Mouse (Mus musculus) neural tube, embryonic 13.5 days (tissue): Measurements from ENCODE around the gene Colgalt1. TPM values are rescaled to one million over a fixed set of nuclear protein-coding genes. Genes with fewer than 3 reads are reported as not detected.

Experiments
- ATAC-seq: fragments of 200-750 bp; cut with Nextera tagmentation; 2 replicates; pipeline ENCODE4 v1.8.0; 2017; ENCODE audit warnings: low read depth, mild to moderate bottlenecking, moderate TSS enrichment, moderate library complexity
- H3K27ac ChIP-seq: fragments of 300-500 bp; sonication (generic); replicated peaks from 2 replicates; pipeline ENCODE4 v1.5.1; 2015; ENCODE audit warnings: moderate library complexity, mild to moderate bottlenecking, inconsistent platforms
- H3K27me3 ChIP-seq: fragments of 300-500 bp; sonication (generic); 2 replicates; pipeline ENCODE4 v1.6.1; 2015; ENCODE audit warnings: mild to moderate bottlenecking, inconsistent platforms
- H3K36me3 ChIP-seq: fragments of 300-500 bp; sonication (generic); 2 replicates; pipeline ENCODE4 v1.6.1; 2015; ENCODE audit warnings: mild to moderate bottlenecking, inconsistent platforms
- H3K4me1 ChIP-seq: fragments of 300-500 bp; sonication (generic); replicated peaks from 2 replicates; pipeline ENCODE4 v1.6.1; 2015; ENCODE audit warnings: inconsistent platforms
- H3K4me2 ChIP-seq: fragments of 300-500 bp; sonication (generic); 2 replicates; pipeline ENCODE4 v1.6.1; 2015; ENCODE audit warnings: inconsistent platforms, mild to moderate bottlenecking, moderate library complexity
- H3K4me3 ChIP-seq: fragments of 300-500 bp; sonication (generic); 2 replicates; pipeline ENCODE4 v1.5.1; 2015; ENCODE audit warnings: mild to moderate bottlenecking, inconsistent platforms
- H3K9ac ChIP-seq: fragments of 300-500 bp; sonication (generic); 2 replicates; pipeline ENCODE4 v1.6.1; 2015; ENCODE audit warnings: moderate library complexity, mild to moderate bottlenecking, inconsistent platforms
- H3K9me3 ChIP-seq: fragments of 300-500 bp; sonication (generic); 2 replicates; pipeline ENCODE4 v1.6.1; 2016; ENCODE audit warnings: inconsistent platforms
- WGBS: fragments of 180-500 bp; shearing (Covaris S2); methylation state at CpG from one replicate; pipeline ENCODE4 v1.1.7; 2015; 5-methylcytosine and 5-hydroxymethylcytosine counted together
- polyA plus RNA-seq: library from polyadenylated mRNA; unstranded; fragments of >200 nt; fragmentation: Nextera tagmentation; extraction: Ambion mirVana; gene quantifications from 2 replicates; pipeline ENCODE4 v1.2.1, GENCODE M21; 2015

Colgalt1 gene
- polyA plus RNA-seq, 1 experiment from 2014 or later = 66.8 TPM

- no peak overlapping the region for H3K4me3 ChIP-seq
- ATAC-seq = no peak
- no peak overlapping the region for H3K4me2 ChIP-seq
- H3K4me1 ChIP-seq = peaks cover 16% of the 10 kb centered on the region
- H3K9me3 ChIP-seq = no peaks in the 10 kb centered on the region
- H3K27me3 ChIP-seq = peaks cover 51% of the 10 kb centered on the region
- H3K36me3 ChIP-seq = peaks cover 12% of the 10 kb centered on the region
- 49% methylated on average over 7 of the region's 7 CpGs for WGBS
- H3K9ac ChIP-seq = no peak overlapping the region
- H3K27ac ChIP-seq = no peak overlapping the region
Measured at GRCm38 (mm10) chr8:71604021-71604420, 6.8 kb upstream of the Colgalt1 start.

DNA sequence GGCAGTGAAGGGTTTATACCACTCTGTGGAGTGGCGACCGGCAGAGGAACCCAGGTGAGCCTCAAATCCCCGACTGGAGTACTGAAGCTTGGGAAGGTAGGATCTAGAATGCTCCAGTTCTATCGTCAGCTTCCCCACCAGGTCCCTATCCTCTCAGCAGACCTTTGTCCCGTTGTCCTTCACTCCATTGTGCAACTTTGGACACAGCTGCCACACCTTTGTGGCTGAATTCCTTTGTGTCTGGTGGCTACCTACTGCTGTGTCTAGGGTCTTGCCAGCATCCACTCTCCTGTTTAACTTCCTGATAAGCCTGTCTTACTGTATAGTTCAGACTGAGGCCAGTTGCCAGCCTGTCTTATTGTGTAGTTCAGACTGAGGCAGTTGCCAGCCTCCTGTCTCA, 1.3 kb downstream of the Colgalt1 start:
- 36% methylated on average over 5 of the region's 5 CpGs for WGBS
- Histone ChIP-seq H3K9me3 (no peaks in the 10 kb centered on the region), H3K27ac (no peak overlapping the region), H3K4me1 (peaks cover 16% of the 10 kb centered on the region), H3K4me2 (peak overlapping the region; percentile 74), H3K4me3 (peak overlapping the region; percentile 80), H3K27me3 (no peaks in the 10 kb centered on the region), H3K36me3 (peaks cover 39% of the 10 kb centered on the region), H3K9ac (peak overlapping the region; percentile 88)
- ATAC-seq = no peak

DNA sequence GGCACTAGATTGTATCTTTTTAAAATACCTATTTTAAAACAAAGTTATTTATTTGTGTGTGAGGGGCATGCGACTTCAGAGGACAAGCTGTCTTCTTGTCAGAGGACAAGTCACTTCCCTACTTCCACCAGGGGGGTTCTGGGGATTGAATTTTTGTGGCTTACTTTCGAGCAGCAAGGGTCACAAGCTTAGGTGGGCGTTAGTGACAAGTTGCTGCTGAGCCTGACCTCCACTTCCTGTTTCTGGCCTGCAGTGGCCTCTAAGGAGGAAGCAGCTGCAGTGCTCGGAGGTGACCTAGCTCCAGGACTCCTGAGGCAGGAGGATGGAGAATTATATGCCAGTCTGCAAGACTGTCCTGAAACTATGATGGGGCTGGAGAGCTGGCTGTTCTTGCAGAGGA, 2.6 kb downstream of the Colgalt1 start:
- Histone ChIP-seq H3K36me3 (peaks cover 51% of the 10 kb centered on the region), H3K4me3 (no peak overlapping the region), H3K9ac (0 out of 2 replicates have a peak overlapping the region, but pooled peaks have one; percentile 13), H3K27ac (no peak overlapping the region), H3K9me3 (no peaks in the 10 kb centered on the region), H3K27me3 (no peaks in the 10 kb centered on the region), H3K4me1 (peaks cover 16% of the 10 kb centered on the region), H3K4me2 (no peak overlapping the region)
- 74% methylated on average over 4 of the region's 4 CpGs for WGBS
- no peak for ATAC-seq

GRCm38 (mm10) chr8:71619786-71620185, 9.0 kb downstream of the Colgalt1 start:
- H3K9me3 ChIP-seq = no peaks in the 10 kb centered on the region
- H3K9ac ChIP-seq = no peak overlapping the region
- H3K27ac ChIP-seq = no peak overlapping the region
- WGBS = 98% methylated on average over 2 of the region's 2 CpGs
- H3K36me3 ChIP-seq = peaks cover 99% of the 10 kb centered on the region
- no peak for ATAC-seq
- H3K27me3 ChIP-seq = no peaks in the 10 kb centered on the region
- H3K4me2 ChIP-seq = no peak overlapping the region
- H3K4me3 ChIP-seq = no peak overlapping the region
- no peaks in the 10 kb centered on the region for H3K4me1 ChIP-seq

GRCm38 (mm10) chr8:71625088-71625487, 14.3 kb downstream of the Colgalt1 start:
- WGBS = 56% methylated on average over 1 of the region's 1 CpGs

DNA sequence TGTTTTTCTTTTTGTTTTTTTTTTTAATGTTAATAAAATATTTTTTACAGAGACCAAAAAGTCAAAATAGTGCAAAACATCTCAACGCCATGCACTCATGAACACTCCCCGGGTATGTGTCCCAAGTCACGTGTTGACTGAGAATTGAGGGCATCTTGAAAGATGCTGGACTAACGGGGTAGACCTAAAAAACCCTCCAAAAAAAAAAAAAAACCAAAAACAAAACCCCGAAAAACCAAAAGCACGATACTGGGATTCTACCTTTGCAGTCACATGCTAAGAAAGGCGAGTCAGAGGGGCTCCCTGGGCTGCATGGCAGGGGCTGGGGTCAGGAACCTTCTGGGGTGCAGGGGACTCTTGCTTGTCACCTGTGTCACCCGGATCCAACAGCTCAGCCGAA, 16.0 kb downstream of the Colgalt1 start:
- Histone ChIP-seq H3K4me2 (no peak overlapping the region), H3K9me3 (no peaks in the 10 kb centered on the region), H3K36me3 (peaks cover 41% of the 10 kb centered on the region), H3K4me1 (peaks cover 29% of the 10 kb centered on the region), H3K4me3 (no peak overlapping the region), H3K27ac (no peak overlapping the region), H3K9ac (no peak overlapping the region), H3K27me3 (peaks cover 19% of the 10 kb centered on the region)
- ATAC-seq = no peak
- 86% methylated on average over 9 of the region's 9 CpGs for WGBS

More at GRCm38 (mm10) chr8:71625088-71625487, 14.3 kb downstream of the Colgalt1 start:
- ATAC-seq = no peak
- no peaks in the 10 kb centered on the region for H3K9me3 ChIP-seq
- H3K4me2 ChIP-seq = no peak overlapping the region
- H3K36me3 ChIP-seq = peaks cover 58% of the 10 kb centered on the region
- H3K4me3 ChIP-seq = no peak overlapping the region
- no peak overlapping the region for H3K9ac ChIP-seq
- H3K27ac ChIP-seq = no peak overlapping the region
- peaks cover 3% of the 10 kb centered on the region for H3K27me3 ChIP-seq
- H3K4me1 ChIP-seq = peaks cover 26% of the 10 kb centered on the region

DNA sequence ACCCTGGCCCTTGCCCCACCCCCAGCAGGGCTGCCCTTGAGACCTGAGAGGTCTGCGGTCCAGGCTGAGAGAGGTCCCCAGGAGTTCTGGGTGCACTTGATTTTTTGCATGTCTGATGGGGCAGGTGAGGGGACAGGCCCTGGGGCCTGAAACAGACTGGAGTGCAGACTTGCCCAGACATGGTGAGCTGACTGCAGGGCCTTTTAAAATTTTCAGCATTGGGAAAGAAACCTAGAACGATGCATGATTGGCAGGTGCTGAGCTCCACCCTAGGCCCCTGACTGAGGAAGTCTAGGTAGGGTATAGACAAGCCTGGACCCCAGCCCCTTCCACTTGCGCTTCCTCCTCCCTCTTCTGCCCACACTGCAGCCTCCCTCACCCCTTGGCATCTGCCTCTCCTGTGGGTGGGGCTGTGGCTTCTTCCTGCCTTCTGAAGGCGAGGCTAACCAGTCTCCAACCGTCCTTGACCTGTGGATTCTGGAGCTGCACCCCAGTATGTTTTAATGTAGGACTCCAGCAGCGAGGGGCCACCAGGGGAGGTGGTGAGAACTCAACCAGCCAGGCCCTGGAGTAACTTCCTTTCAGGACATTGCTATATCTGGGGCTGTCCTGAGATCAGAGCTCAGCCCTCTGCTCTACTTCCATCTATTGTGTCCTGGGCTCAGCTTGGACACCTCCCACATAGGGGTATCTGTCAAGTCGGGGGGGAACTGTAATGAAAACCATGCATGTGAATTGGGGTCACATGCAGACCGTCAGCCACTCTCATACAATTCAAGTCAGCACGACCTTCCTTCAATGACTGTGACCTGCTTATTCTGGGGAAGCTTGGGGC, 16.7 kb downstream of the Colgalt1 start:
- H3K4me1 ChIP-seq = peaks cover 29% of the 10 kb centered on the region
- H3K36me3 ChIP-seq = peaks cover 40% of the 10 kb centered on the region
- no peak overlapping the region for H3K4me2 ChIP-seq
- peaks cover 27% of the 10 kb centered on the region for H3K27me3 ChIP-seq
- H3K27ac ChIP-seq = peak overlapping the region; percentile 49
- H3K4me3 ChIP-seq = no peak overlapping the region
- no peak for ATAC-seq
- 60% methylated on average over 9 of the region's 9 CpGs for whole genome bisulfite sequencing
- H3K9ac ChIP-seq = 0 out of 2 replicates have a peak overlapping the region, but pooled peaks have one; percentile 17
- H3K9me3 ChIP-seq = 0 out of 2 replicates have a peak, but pooled peaks cover 1% of the 10 kb centered on the region

- H3K9ac ChIP-seq = peak overlapping the region; percentile 78
- H3K4me3 ChIP-seq = peak overlapping the region; percentile 47
- 0 out of 2 replicates have a peak, but pooled peaks cover 9% of the 10 kb centered on the region for H3K9me3 ChIP-seq
- peaks cover 29% of the 10 kb centered on the region for H3K4me1 ChIP-seq
- H3K27me3 ChIP-seq = peaks cover 35% of the 10 kb centered on the region
- 9% methylated on average over 16 of the region's 16 CpGs for WGBS
- H3K4me2 ChIP-seq = peak overlapping the region; percentile 90
- peaks cover 37% of the 10 kb centered on the region for H3K36me3 ChIP-seq
- ATAC-seq = no peak
- H3K27ac ChIP-seq = peak overlapping the region; percentile 80
Measured at GRCm38 (mm10) chr8:71628396-71629095, 17.7 kb downstream of the Colgalt1 start.

DNA sequence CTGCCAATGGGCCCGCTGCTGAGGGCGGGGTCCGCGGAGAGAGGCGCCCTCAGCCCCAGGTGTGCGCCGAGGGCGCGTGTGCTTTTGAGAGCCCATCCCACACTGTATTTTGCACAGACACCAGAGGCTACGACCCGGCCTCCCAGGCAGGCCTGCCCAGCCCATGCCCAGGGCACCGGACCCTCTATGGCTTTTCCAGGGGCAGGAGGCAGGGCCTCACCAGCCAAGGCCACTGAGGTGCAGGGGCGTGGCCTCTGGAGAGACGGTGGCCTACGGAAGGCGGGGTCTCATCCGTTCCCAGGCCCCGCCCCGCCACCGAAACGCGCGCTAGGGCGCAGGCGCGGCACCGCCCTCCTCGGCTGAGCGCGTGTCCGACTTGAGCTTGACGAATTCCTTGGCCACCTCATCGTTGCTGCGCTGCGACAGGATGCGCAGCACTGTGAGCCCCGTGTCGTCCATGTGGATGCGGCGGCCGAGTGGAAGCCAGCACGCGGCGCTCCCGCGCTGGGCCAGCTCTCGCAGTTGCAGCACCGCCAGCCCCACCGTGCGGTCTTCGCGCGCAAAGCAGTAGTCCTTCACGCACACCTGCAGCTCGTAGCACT, 18.4 kb downstream of the Colgalt1 start:
- 0 out of 2 replicates have a peak, but pooled peaks cover 9% of the 10 kb centered on the region for H3K9me3 ChIP-seq
- H3K36me3 ChIP-seq = peaks cover 31% of the 10 kb centered on the region
- peak overlapping the region; percentile 47 for H3K4me3 ChIP-seq
- WGBS = 0% methylated on average over 55 of the region's 55 CpGs
- ATAC-seq = peak; percentile 88
- peak overlapping the region; percentile 90 for H3K4me2 ChIP-seq
- H3K27ac ChIP-seq = peak overlapping the region; percentile 80
- H3K9ac ChIP-seq = peak overlapping the region; percentile 78
- peaks cover 42% of the 10 kb centered on the region for H3K27me3 ChIP-seq
- peaks cover 30% of the 10 kb centered on the region for H3K4me1 ChIP-seq

DNA sequence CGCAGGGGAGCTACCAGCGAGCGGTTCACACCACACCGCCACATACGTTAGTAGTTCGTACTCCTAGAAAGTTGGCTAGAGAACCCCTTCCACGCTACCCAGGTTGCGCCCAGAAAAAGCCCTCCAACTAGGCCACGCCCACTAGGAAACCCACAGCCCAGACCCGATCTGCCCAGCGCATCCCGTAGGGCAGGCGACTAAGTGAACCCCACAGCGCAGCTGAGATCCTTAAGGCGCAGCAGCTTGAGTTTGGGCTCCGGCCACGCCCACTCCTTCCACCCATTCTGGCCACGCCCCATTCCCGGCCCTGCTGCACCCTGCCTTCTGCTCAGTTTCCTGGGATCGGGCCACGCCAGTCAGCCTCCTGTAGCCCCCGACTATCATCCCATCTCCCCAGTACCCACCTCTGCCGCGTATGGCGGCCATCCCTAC, 19.0 kb downstream of the Colgalt1 start:
- WGBS = 4% methylated on average over 25 of the region's 25 CpGs
- peaks cover 48% of the 10 kb centered on the region for H3K27me3 ChIP-seq
- peak overlapping the region; percentile 90 for H3K4me2 ChIP-seq
- peak overlapping the region; percentile 47 for H3K4me3 ChIP-seq
- peaks cover 31% of the 10 kb centered on the region for H3K36me3 ChIP-seq
- H3K27ac ChIP-seq = peak overlapping the region; percentile 80; the same call in 1 of the 2 replicates
- peak; percentile 41; the same call in 1 of the 2 replicates for ATAC-seq
- H3K4me1 ChIP-seq = peaks cover 36% of the 10 kb centered on the region
- H3K9me3 ChIP-seq = 0 out of 2 replicates have a peak, but pooled peaks cover 9% of the 10 kb centered on the region
- peak overlapping the region; percentile 78 for H3K9ac ChIP-seq

GRCm38 (mm10) chr8:71630761-71631160, 20.0 kb downstream of the Colgalt1 start:
- peaks cover 29% of the 10 kb centered on the region for H3K36me3 ChIP-seq
- 84% methylated on average over 6 of the region's 6 CpGs for WGBS
- H3K27ac ChIP-seq = no peak overlapping the region
- H3K27me3 ChIP-seq = peaks cover 57% of the 10 kb centered on the region
- H3K4me2 ChIP-seq = no peak overlapping the region
- no peak overlapping the region for H3K9ac ChIP-seq
- no peak for ATAC-seq
- H3K9me3 ChIP-seq = 0 out of 2 replicates have a peak, but pooled peaks cover 9% of the 10 kb centered on the region
- peaks cover 36% of the 10 kb centered on the region for H3K4me1 ChIP-seq
- no peak overlapping the region for H3K4me3 ChIP-seq
